Mouse (Mus musculus) kidney, adult 2 months (tissue): ENCODE measurements around the gene Syne2.

ENCODE experiments used
- CTCF ChIP-seq: fragments of 200-500 bp; conservative IDR thresholded peaks from 2 replicates; pipeline ENCODE4 v1.5.1; 2011; ENCODE audit warnings: low read depth, mild to moderate bottlenecking, control low read depth, low read length, moderate library complexity, mixed read lengths; ENCODE audit not compliant: insufficient read depth, insufficient read length
- POLR2A ChIP-seq: fragments of 200-500 bp; IDR thresholded peaks from one replicate; pipeline ENCODE4 v1.6.1; 2011; ENCODE audit warnings: low read depth, low read length, control low read depth

GRCm38 (mm10) chr12:75998416-75998815 is 180.5 kb downstream of the Syne2 start:
- TF ChIP-seq POLR2A: no peak
- no peak for TF ChIP-seq CTCF
